Mouse (Mus musculus): Measurements from ENCODE around the gene Dmrta2.

The Dmrta2 gene

GRCm38 (mm10) chr4:110021956-110022625 is 44.2 kb downstream of the Dmrta2 start:
- DNase-seq (ENCODE audit: extremely low spot score, low spot score), result peak; percentile 90

GRCm38 (mm10) chr4:110028461-110029188 is 50.8 kb downstream of the Dmrta2 start:
- DNase-seq (ENCODE audit: extremely low spot score, low spot score), result peak; percentile 44

- DNase-seq (ENCODE audit: extremely low spot score, low spot score), result no peak
Observed at GRCm38 (mm10) chr4:110029446-110029845, 51.6 kb downstream of the Dmrta2 start.

All from neural tube, embryonic 10.5 days (tissue).